Mouse (Mus musculus) lung, embryonic 15.5 days (tissue): Measurements from ENCODE around the gene Alkbh7. TPM values are rescaled to one million over a fixed set of nuclear protein-coding genes. Genes with fewer than 3 reads are reported as not detected.

Source experiments
- ATAC-seq: fragments of 200-750 bp; cut with Nextera tagmentation; 2 replicates; pipeline ENCODE4 v1.8.0; 2017; ENCODE audit warnings: moderate number of reproducible peaks, borderline replicate concordance; ENCODE audit not compliant: low FRiP score, low TSS enrichment; ENCODE audit errors: extremely low read depth
- H3K27ac ChIP-seq: fragments of 300-500 bp; sonication (generic); 2 replicates; pipeline ENCODE4 v1.5.1; 2015; ENCODE audit warnings: moderate library complexity, mild to moderate bottlenecking, inconsistent platforms
- H3K27me3 ChIP-seq: fragments of 300-500 bp; sonication (generic); 2 replicates; pipeline ENCODE4 v1.6.1; 2015; ENCODE audit warnings: inconsistent platforms
- H3K36me3 ChIP-seq: fragments of 300-500 bp; sonication (generic); 2 replicates; pipeline ENCODE4 v1.6.1; 2015; ENCODE audit warnings: inconsistent platforms
- H3K4me1 ChIP-seq: fragments of 300-500 bp; sonication (generic); 2 replicates; pipeline ENCODE4 v1.6.1; 2015; ENCODE audit warnings: inconsistent platforms
- H3K4me2 ChIP-seq: fragments of 300-500 bp; sonication (generic); 2 replicates; pipeline ENCODE4 v1.6.1; 2015; ENCODE audit warnings: inconsistent platforms, mild to moderate bottlenecking, moderate library complexity
- H3K4me3 ChIP-seq: fragments of 300-500 bp; sonication (generic); 2 replicates; pipeline ENCODE4 v1.5.1; 2015; ENCODE audit warnings: mild to moderate bottlenecking, inconsistent platforms
- H3K9ac ChIP-seq: fragments of 300-500 bp; sonication (generic); 2 replicates; pipeline ENCODE4 v1.6.1; 2015; ENCODE audit warnings: inconsistent platforms
- H3K9me3 ChIP-seq: fragments of 300-500 bp; sonication (generic); 2 replicates; pipeline ENCODE4 v1.6.1; 2016; ENCODE audit warnings: inconsistent platforms
- WGBS: fragments of 180-500 bp; shearing (Covaris S2); methylation state at CpG from one replicate; pipeline ENCODE4 v1.1.7; 2015; 5-methylcytosine and 5-hydroxymethylcytosine counted together
- polyA plus RNA-seq: library from polyadenylated mRNA; unstranded; fragments of >200 nt; fragmentation: Nextera tagmentation; extraction: Ambion mirVana; gene quantifications from 2 replicates; pipeline ENCODE4 v1.2.1, GENCODE M21; 2015

The Alkbh7 gene
- polyA plus RNA-seq, 1 experiment from 2014 or later, result 40.0 TPM

DNA sequence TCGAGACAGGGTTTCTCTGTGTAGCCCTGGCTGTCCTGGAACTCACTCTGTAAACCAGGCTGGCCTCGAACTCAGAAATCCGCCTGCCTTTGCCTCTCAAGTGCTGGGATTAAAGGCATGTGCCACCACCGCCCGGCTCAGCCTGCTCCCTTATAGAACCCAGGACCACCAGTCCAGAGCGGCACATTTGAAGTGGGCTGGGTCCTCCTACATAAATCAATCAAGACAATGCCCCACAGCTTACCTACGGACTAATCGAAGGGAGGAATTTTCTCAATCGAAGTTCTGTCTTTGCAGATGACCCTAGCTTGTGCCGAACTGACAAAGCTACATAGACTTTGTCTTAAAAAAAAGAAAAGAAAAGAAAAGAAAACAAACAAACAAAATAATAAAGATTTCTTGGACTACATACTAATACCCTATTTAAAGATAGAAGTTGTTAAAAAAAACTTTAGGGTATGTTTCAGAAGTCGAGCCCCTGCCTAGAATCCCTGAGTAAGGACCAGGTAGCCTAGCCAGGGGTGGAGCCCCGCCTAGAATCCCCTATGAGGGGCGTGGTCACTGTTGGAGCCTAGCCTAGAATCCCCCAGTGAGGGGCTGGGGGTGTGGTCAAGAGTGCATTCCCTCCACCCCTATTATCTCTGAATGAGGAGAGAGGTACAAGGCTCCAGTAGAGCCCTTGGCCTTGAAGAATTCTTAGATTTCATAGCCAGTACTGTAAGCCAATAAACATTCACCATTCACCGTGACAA is 23.0 kb upstream of the Alkbh7 start:
- H3K9ac ChIP-seq, result no peak overlapping the region
- no peaks in the 10 kb centered on the region for H3K36me3 ChIP-seq
- no peak for ATAC-seq
- no peaks in the 10 kb centered on the region for H3K4me1 ChIP-seq
- no peaks in the 10 kb centered on the region for H3K27me3 ChIP-seq
- no peaks in the 10 kb centered on the region for H3K9me3 ChIP-seq
- no peak overlapping the region for H3K4me2 ChIP-seq
- 56% methylated on average over 13 of the region's 14 CpGs for WGBS
- no peak overlapping the region for H3K4me3 ChIP-seq
- no peak overlapping the region for H3K27ac ChIP-seq

DNA sequence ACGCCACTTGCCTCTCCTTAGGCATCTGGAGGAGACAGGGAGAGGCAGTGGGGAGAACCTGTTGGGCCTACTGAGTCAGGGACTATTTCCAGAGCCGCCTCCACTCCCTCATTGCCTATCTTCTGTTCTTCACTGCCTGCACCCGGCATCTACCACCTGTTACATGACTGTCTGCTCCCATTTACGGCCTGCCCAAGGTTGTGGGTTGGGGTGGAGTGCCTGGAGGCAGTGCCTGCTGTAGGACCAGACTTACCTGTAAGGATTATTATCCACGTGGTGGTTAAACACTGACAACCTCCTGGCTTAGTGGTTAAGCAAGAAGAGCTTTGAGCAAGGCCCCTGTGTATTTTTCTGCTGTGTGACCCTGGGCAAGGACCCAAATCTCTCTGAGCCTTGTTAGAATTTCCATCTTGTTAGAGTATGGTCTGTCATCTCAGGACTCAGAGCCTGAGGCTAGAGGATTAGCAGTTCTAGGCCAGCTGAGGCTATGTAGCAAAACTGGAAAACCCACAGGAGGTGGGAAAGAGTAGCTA is 22.4 kb upstream of the Alkbh7 start:
- H3K9ac ChIP-seq, result no peak overlapping the region
- no peaks in the 10 kb centered on the region for H3K27me3 ChIP-seq
- H3K4me1 ChIP-seq, result no peaks in the 10 kb centered on the region
- H3K27ac ChIP-seq, result no peak overlapping the region
- no peaks in the 10 kb centered on the region for H3K9me3 ChIP-seq
- 70% methylated on average over 5 of the region's 5 CpGs for WGBS
- no peaks in the 10 kb centered on the region for H3K36me3 ChIP-seq
- no peak overlapping the region for H3K4me3 ChIP-seq
- ATAC-seq, result no peak
- no peak overlapping the region for H3K4me2 ChIP-seq

DNA sequence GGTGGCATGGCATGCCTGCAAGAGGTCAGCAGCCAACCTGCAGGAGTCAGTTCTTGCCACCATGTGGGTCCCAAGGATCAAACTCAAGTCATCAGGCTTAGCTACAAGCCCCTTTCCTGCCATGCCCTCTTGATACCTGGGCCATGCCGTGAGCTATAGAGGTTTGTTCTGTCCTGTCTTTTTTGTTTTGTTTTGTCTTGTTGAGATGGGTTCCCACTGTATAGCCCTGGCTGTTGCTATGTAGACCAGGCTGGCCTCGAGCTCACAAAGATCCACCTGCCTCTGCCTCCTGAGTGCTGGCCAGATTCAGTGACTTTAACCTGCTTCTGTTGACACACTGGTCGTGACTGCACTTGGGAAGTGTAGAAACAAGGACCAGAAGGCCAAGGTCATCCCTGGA is 21.7 kb upstream of the Alkbh7 start:
- no peak for ATAC-seq
- no peak overlapping the region for H3K9ac ChIP-seq
- 62% methylated on average over 3 of the region's 3 CpGs for WGBS
- no peaks in the 10 kb centered on the region for H3K36me3 ChIP-seq
- H3K4me3 ChIP-seq, result no peak overlapping the region
- no peaks in the 10 kb centered on the region for H3K4me1 ChIP-seq
- no peaks in the 10 kb centered on the region for H3K27me3 ChIP-seq
- no peaks in the 10 kb centered on the region for H3K9me3 ChIP-seq
- H3K27ac ChIP-seq, result no peak overlapping the region
- H3K4me2 ChIP-seq, result no peak overlapping the region

DNA sequence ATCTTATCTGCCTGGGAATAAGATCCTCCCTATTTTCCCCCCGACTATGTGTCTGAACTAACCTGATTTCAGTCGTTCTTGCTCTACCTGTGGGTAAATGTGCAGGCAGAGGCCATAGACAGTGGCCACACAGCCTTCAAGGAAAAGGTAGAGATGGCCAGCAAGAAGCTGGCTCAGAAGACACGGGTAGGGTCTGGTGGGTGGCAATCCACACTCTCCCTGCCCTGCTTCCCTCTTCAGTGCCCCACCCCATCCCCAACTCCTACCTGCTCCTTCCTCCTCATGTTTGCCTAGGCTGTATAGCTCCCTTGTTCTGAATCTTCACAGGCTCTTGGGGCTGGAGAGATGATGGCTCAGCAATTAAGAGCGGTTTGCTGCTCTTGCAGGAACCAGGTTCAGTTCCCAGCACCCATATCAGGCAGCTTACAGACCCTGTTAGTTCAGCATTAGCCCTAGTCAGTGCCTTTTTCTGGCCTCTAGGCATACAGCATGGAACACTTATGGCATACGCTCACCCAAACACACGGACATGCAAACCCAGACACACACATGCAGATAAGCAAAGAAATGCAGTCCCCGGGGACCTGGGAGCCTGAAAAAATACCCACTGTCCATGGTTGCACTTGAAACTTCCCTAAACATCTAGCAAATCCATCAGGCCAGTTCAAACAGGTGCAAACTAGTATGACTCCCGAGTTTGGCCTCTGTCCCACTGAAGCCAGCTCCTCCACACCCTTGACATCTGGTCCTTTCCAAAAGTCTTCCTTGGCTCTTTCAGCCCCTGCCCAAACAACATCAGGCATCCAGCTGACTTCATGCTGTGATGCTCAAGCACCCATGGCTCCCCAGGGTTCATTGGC is 20.4 kb upstream of the Alkbh7 start:
- Histone ChIP-seq H3K4me2 (no peak overlapping the region), H3K9ac (no peak overlapping the region), H3K9me3 (no peaks in the 10 kb centered on the region), H3K4me1 (no peaks in the 10 kb centered on the region), H3K36me3 (no peaks in the 10 kb centered on the region), H3K27ac (no peak overlapping the region), H3K27me3 (no peaks in the 10 kb centered on the region), H3K4me3 (no peak overlapping the region)
- ATAC-seq, result no peak
- WGBS, result 59% methylated on average over 8 of the region's 8 CpGs

DNA sequence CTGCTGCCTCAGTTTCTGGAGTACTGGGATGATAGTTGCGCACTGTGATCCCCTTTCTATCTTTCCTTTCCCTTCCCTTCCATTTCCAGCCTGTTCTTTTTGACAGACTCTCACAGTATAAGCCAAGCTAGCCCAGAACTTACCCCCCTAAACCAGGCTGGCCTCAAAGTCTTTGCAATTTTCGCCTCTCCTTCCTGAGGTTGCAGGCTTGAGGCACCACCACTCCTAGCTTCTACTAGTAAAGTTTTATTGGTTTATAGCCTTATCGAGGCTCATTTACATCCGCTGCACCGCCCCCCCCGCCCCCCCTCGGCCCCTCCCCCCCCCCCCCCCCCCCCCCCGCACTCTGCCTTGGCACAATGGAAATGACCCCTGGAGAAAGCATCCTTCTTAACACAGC is 17.6 kb upstream of the Alkbh7 start:
- 31% methylated on average over 7 of the region's 8 CpGs for WGBS
- no peak overlapping the region for H3K9ac ChIP-seq
- H3K27me3 ChIP-seq, result no peaks in the 10 kb centered on the region
- H3K4me1 ChIP-seq, result no peaks in the 10 kb centered on the region
- no peak overlapping the region for H3K27ac ChIP-seq
- H3K9me3 ChIP-seq, result no peaks in the 10 kb centered on the region
- no peak overlapping the region for H3K4me3 ChIP-seq
- H3K4me2 ChIP-seq, result no peak overlapping the region
- no peaks in the 10 kb centered on the region for H3K36me3 ChIP-seq
- ATAC-seq, result no peak

DNA sequence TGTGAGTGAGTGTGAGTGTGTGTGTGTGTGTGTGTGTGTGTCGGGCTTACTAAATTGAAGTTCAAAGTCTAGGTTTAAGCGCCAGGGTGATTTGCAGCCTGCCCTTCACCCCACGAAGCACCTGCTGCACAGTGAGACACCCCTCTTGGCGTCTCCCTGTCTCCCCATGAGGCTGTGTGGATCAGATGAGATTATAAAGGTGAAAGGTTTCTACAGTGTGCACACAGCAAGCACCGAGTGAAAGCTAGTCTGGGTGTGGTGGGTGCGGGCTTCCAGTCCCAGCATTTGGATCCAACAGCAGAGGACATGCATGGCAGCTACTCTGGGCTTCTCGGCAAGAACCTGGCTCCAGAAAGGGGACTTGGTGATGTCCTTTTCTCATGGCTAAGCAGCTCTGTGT is 16.1 kb upstream of the Alkbh7 start:
- Histone ChIP-seq H3K4me3 (no peak overlapping the region), H3K9ac (no peak overlapping the region), H3K9me3 (no peaks in the 10 kb centered on the region), H3K36me3 (no peaks in the 10 kb centered on the region), H3K27ac (no peak overlapping the region), H3K27me3 (no peaks in the 10 kb centered on the region), H3K4me2 (no peak overlapping the region), H3K4me1 (no peaks in the 10 kb centered on the region)
- ATAC-seq, result no peak
- WGBS, result 72% methylated on average over 7 of the region's 7 CpGs

DNA sequence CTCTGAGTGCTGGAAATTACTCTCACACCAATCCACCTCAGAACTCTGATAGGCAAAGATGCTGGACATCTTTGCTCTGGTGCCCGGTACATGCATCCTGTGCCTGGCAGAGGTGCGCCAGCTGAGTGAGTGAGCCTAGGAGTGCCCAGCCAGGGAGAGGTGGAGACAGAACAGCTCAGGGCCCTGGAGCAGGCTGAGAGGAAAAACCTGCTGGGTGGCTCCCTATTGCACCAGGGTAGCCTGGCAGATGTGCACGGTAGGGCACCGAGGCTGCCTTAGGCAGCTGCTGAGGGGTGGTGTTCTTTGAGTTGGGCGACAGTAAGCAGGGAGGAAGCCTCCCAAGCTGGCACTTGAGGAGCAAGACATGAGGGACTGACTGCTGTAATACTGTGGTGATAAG is 15.1 kb upstream of the Alkbh7 start, which contains the start of gene Acer1:
Gene Acer1 (minus strand): TSS at position 114 of the 400 bp plus-strand sequence.
- Histone ChIP-seq H3K4me3 (no peak within 1 kb of the TSS), H3K36me3 (no peaks in the 10 kb centered on the region), H3K4me1 (no peaks in the 10 kb centered on the region), H3K9me3 (no peaks in the 10 kb centered on the region), H3K27me3 (no peaks in the 10 kb centered on the region), H3K27ac (no peak within 1 kb of the TSS), H3K4me2 (no peak within 1 kb of the TSS), H3K9ac (no peak within 1 kb of the TSS)
- WGBS, result 57% methylated on average over 5 of the region's 5 CpGs
- no peak for ATAC-seq

DNA sequence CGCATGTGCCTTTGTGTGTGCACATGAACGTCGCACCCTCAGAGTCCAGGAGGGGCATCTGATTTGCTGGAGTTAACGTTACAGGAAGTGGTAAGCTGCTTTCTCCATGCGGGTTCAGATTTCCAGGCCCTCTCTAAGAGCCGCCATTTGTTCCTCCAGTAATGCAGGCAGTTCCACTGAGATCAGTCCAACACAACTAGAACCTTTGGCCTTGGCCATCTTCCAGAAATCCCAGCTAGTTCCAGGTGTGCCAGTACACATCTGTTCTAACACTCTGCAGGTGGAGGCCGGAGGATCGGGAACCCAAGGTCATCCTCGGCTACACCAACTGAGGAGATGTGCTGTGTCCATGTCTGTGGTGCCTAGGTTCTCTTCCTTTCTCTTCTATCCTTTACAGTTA is 12.3 kb upstream of the Alkbh7 start:
- no peak overlapping the region for H3K27ac ChIP-seq
- H3K36me3 ChIP-seq, result no peaks in the 10 kb centered on the region
- no peak overlapping the region for H3K4me3 ChIP-seq
- no peaks in the 10 kb centered on the region for H3K27me3 ChIP-seq
- no peaks in the 10 kb centered on the region for H3K9me3 ChIP-seq
- no peak for ATAC-seq
- H3K9ac ChIP-seq, result no peak overlapping the region
- H3K4me2 ChIP-seq, result no peak overlapping the region
- 71% methylated on average over 9 of the region's 9 CpGs for WGBS
- 0 out of 2 replicates have a peak, but pooled peaks cover 3% of the 10 kb centered on the region for H3K4me1 ChIP-seq

DNA sequence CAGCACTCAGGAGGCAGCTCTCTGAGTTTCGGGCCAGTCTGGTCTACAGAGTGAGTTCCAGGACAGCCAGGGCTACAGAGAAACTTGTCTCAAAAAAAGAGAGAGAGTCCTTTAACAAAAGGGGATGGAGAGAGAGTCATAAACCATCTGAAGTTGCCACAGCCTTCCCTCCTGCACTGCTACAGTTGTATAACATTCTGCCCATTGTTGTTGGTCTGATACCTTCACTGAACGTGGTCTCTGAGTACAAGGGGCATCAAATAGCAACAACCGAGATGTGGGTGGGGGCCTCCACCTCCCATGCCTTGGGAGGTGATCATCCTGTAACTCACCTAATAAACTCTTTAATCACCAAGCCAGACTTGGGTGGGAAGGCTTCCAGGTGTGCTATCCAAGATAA is 11.5 kb upstream of the Alkbh7 start:
- no peak for ATAC-seq
- Histone ChIP-seq H3K27ac (no peak overlapping the region), H3K9ac (no peak overlapping the region), H3K36me3 (no peaks in the 10 kb centered on the region), H3K9me3 (no peaks in the 10 kb centered on the region), H3K27me3 (no peaks in the 10 kb centered on the region), H3K4me2 (no peak overlapping the region), H3K4me1 (0 out of 2 replicates have a peak, but pooled peaks cover 3% of the 10 kb centered on the region), H3K4me3 (no peak overlapping the region)
- 67% methylated on average over 3 of the region's 3 CpGs for WGBS

DNA sequence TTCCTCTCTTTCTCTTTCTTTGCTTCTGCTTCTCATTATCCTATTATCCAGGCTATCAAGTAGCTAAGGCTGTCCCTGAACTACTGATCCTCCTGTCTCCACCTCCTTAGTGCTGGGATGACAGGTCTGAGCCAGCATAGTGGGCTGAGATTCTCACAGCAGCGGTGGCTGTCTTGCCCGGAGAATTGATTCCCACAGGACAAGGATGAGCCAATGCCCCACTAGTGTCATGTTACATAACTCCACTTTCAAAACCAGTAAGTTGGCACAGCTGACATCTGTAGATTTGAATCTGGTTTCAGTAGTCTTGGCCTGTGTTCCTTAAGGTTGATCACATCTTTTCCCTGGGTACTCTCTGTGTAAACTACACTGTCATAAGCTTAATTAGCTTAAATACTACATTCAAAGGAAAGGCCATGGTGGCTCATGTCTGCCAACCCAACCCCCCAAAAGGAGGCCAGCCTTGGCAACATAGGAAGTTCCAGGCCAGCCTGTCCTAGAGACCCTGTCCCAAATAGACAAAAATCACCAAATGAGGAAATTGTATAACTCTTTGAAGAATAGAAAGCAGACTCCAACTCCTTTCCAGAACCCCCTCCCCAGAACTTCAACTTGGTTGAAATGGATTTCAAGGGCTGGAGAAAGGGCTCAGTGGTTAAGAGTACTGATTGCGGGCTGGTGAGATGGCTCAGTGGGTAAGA is 10.9 kb upstream of the Alkbh7 start:
- no peaks in the 10 kb centered on the region for H3K36me3 ChIP-seq
- H3K4me1 ChIP-seq, result peaks cover 8% of the 10 kb centered on the region
- 81% methylated on average over 3 of the region's 3 CpGs for WGBS
- no peak for ATAC-seq
- no peak overlapping the region for H3K4me2 ChIP-seq
- H3K27ac ChIP-seq, result no peak overlapping the region
- no peak overlapping the region for H3K9ac ChIP-seq
- no peaks in the 10 kb centered on the region for H3K27me3 ChIP-seq
- H3K4me3 ChIP-seq, result no peak overlapping the region
- no peaks in the 10 kb centered on the region for H3K9me3 ChIP-seq

DNA sequence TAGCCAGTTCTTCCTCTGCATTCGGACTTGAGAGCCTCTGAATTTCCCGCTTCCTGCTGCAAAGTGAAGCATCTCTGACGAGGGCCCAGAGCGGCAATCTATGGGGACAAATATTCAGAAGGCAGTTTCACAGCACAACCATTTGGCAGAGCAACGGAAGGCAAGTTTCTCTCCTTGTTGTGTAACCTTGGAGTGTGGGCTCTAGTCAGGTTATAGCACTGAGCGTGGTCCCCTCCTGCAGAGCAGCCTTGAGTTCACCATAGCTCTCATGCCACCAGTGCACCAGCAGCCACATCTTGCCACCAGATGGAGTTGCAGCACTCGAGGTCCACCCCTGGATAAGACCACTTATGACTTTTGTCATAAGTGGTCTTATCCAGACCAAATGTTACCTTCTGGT is 8.7 kb upstream of the Alkbh7 start:
- no peaks in the 10 kb centered on the region for H3K9me3 ChIP-seq
- H3K4me3 ChIP-seq, result no peak overlapping the region
- H3K27ac ChIP-seq, result no peak overlapping the region
- WGBS, result 80% methylated on average over 7 of the region's 7 CpGs
- no peak for ATAC-seq
- H3K27me3 ChIP-seq, result no peaks in the 10 kb centered on the region
- peaks cover 10% of the 10 kb centered on the region for H3K4me1 ChIP-seq
- peaks cover 11% of the 10 kb centered on the region for H3K36me3 ChIP-seq
- no peak overlapping the region for H3K4me2 ChIP-seq
- no peak overlapping the region for H3K9ac ChIP-seq
